ENCODE assay signal across 9 mouse cellular contexts in genomic region chr3:27466297-27466901, GRCm38 (mm10).
A peak's percentile ranks its signal among the peaks of the same experiment; 100 is the strongest.
DNase-seq lines count a peak whose midpoint lies in the region; ATAC-seq and TF ChIP-seq lines count a peak whose summit lies in the region.
"Had no signal": no experiment of that assay in that cellular context is flagged by ENCODE, and none has a peak within 500 bp of the region (broad histone marks: within the 10 kb centered on the region; RNA-seq: fewer than 3 reads in every experiment).

No protein-coding gene starts in this region.

- no peak for TF ChIP-seq POLR2A in limb, embryonic 14.5 days (IDR thresholded peaks at IDR 0.05; ENCODE audit: borderline replicate concordance, extremely low read depth, insufficient read depth, insufficient read length)

- H3K27me3 ChIP-seq in hindbrain, embryonic 14.5 days (ENCODE audit: control insufficient read depth, insufficient read depth, low read length) = no peaks in the 10 kb centered on the region
- H3K27me3 ChIP-seq in hindbrain, embryonic 13.5 days = no peaks in the 10 kb centered on the region
- H3K27me3 ChIP-seq in limb, embryonic 14.5 days (ENCODE audit: control insufficient read depth, insufficient read depth, low read length) = no peaks in the 10 kb centered on the region

- peaks cover 14% of the 10 kb centered on the region for H3K36me3 ChIP-seq in hindbrain, embryonic 14.5 days (replicated peaks; ENCODE audit: control insufficient read depth, insufficient read depth)
- H3K36me3 ChIP-seq in hindbrain, embryonic 13.5 days = peaks cover 8% of the 10 kb centered on the region; the same call in 1 of the 2 replicates
- peaks cover 78% of the 10 kb centered on the region for H3K36me3 ChIP-seq in limb, embryonic 14.5 days (ENCODE audit: control insufficient read depth, insufficient read depth, low read length)

- ATAC-seq in hindbrain, embryonic 14.5 days (ENCODE audit: low FRiP score) = no peak
- no peak for ATAC-seq in hindbrain, embryonic 13.5 days (ENCODE audit: low FRiP score)
- no peak for ATAC-seq in limb, embryonic 14.5 days (ENCODE audit: low FRiP score, low read depth)

- intact Hi-C loops in heart, postnatal 36 days (cut with DNase I) = loop anchor here (5.0 kb wide), 1 partner anchor 214 kb away; no protein-coding TSS in a partner anchor

- H3K9ac ChIP-seq in hindbrain, embryonic 14.5 days = no peak overlapping the region
- H3K9ac ChIP-seq in hindbrain, embryonic 13.5 days = no peak overlapping the region
- H3K9ac ChIP-seq in limb, embryonic 14.5 days (ENCODE audit: low read depth, low read length, severe bottlenecking) = no peak overlapping the region

- H3K4me2 ChIP-seq in hindbrain, embryonic 14.5 days (replicated peaks) = no peak overlapping the region
- H3K4me2 ChIP-seq in hindbrain, embryonic 13.5 days = no peak overlapping the region
- no peak overlapping the region for H3K4me2 ChIP-seq in limb, embryonic 14.5 days (replicated peaks; ENCODE audit: low read depth, low read length, severe bottlenecking)

- no peaks in the 10 kb centered on the region for H3K9me3 ChIP-seq in hindbrain, embryonic 14.5 days (ENCODE audit: control insufficient read depth, low read length)
- H3K9me3 ChIP-seq in hindbrain, embryonic 13.5 days = no peaks in the 10 kb centered on the region
- H3K9me3 ChIP-seq in limb, embryonic 14.5 days (ENCODE audit: control insufficient read depth, low read length) = no peaks in the 10 kb centered on the region

- WGBS in hindbrain, embryonic 14.5 days = 78% methylated on average over 7 of the region's 7 CpGs
- WGBS in hindbrain, embryonic 13.5 days = 77% methylated on average over 7 of the region's 7 CpGs
- 74% methylated on average over 7 of the region's 7 CpGs for WGBS in limb, embryonic 14.5 days

- no peak overlapping the region for H3K4me3 ChIP-seq in hindbrain, embryonic 14.5 days (replicated peaks; ENCODE audit: low read length)
- no peak overlapping the region for H3K4me3 ChIP-seq in hindbrain, embryonic 13.5 days
- no peak overlapping the region for H3K4me3 ChIP-seq in limb, embryonic 14.5 days (replicated peaks; ENCODE audit: low read length)

- no peak overlapping the region for H3K27ac ChIP-seq in hindbrain, embryonic 14.5 days
- no peak overlapping the region for H3K27ac ChIP-seq in hindbrain, embryonic 13.5 days
- no peak overlapping the region for H3K27ac ChIP-seq in limb, embryonic 14.5 days (replicated peaks; ENCODE audit: low read depth, low read length)
- H3K27ac ChIP-seq: macrophage had no signal

- H3K4me1 ChIP-seq in hindbrain, embryonic 14.5 days (replicated peaks; ENCODE audit: control insufficient read depth, insufficient read depth, low read length) = no peaks in the 10 kb centered on the region
- no peaks in the 10 kb centered on the region for H3K4me1 ChIP-seq in hindbrain, embryonic 13.5 days (replicated peaks)
- H3K4me1 ChIP-seq in limb, embryonic 14.5 days (ENCODE audit: control insufficient read depth, insufficient read depth, low read length) = no peaks in the 10 kb centered on the region

- DNase-seq in hindbrain, embryonic 14.5 days (ENCODE audit: low spot score) = peak; percentile 84
- peak; percentile 36 for DNase-seq in ES-CJ7 (ENCODE audit: low read depth, low spot score)
- peak; percentile 73 for DNase-seq in cerebellum, postnatal 14 days
- peak; percentile 61 to 66 for DNase-seq in heart, postnatal 36 days
- DNase-seq in limb, embryonic 14.5 days (ENCODE audit: low spot score) = peak; percentile 47
- DNase-seq in telencephalon, adult 2 months (ENCODE audit: low read depth, low spot score) = peak; percentile 61
- no peak for DNase-seq in adrenal gland, postnatal 4 days (ENCODE audit: low spot score in 2 of 2)

Comparison
In these comparisons a context has a peak if more than half of its experiments do, and no peak if none do; other contexts are left out.
1. DNase-seq: peak in hindbrain, embryonic 14.5 days (single experiment), ES-CJ7 (single experiment), cerebellum, postnatal 14 days (2 of 2), heart, postnatal 36 days (2 of 2), limb, embryonic 14.5 days (single experiment) and telencephalon, adult 2 months (single experiment); none in adrenal gland, postnatal 4 days (0 of 2).